Mouse (Mus musculus) G1E-ER4 (cell line): ENCODE data around the gene Fn1. TPM values are rescaled to one million over a fixed set of nuclear protein-coding genes. Genes with fewer than 3 reads are reported as not detected.

Source experiments
- GATA1 ChIP-seq: IDR thresholded peaks from one replicate; pipeline ENCODE4 v1.8.0; 2012; ENCODE audit warnings: low read length, inconsistent platforms
- polyA plus RNA-seq: library from polyadenylated mRNA; stranded (reverse); fragments of >175 nt; gene quantifications from 2 replicates; pipeline ENCODE4 v1.2.3, GENCODE M21; 2012

Fn1 gene
- polyA plus RNA-seq, 1 experiment: 0.10 TPM

DNA sequence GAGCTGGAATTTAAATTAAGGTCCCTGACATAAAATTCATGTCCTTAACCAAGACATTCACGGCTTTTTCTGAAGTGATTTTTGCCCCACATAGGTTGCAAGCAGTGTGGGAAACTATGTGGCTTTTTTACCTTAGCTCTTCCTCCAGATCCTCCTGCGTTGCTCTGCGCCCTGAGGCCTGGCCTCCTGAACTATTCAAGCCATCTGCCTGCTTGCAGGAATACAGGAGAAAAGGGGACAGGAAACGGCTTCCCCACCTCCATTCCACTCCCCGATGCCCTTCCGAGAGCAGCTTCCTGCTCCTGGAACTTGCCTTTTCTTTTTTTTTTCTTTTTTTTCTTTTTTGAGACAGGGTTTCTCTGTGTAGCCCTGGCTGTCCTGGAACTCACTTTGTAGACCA lies 5.6 kb upstream of the Fn1 start:
- TF ChIP-seq GATA1: no peak

DNA sequence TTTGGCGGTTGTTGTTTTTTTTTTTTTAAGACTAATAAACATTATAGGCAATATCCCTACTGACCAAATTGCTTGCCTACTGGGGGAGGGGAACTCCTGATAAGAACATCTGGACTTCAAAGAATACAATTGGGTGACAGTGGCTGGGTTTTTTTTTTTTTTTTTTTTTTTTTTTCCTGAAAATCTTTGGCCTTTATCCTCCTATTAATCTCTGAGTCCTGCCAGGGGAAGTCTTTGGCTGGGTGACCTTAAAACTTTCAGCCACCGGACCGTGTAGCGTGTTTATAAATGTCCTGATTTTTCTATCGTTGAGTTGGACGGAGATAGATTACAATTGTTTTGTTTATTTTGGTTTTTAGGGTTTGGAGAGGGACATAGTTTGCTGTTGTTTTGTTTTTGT lies 3.3 kb upstream of the Fn1 start:
- no peak for TF ChIP-seq GATA1

GRCm38 (mm10) chr1:71654221-71654620 lies 1.2 kb upstream of the Fn1 start:
- no peak for TF ChIP-seq GATA1

- TF ChIP-seq GATA1: no peak
Observed at GRCm38 (mm10) chr1:71653400-71654159, 580 bp upstream of the Fn1 start.

GRCm38 (mm10) chr1:71651828-71652227 lies 1.2 kb downstream of the Fn1 start:
- no peak for TF ChIP-seq GATA1

GRCm38 (mm10) chr1:71651315-71651714 lies 1.7 kb downstream of the Fn1 start:
- TF ChIP-seq GATA1: no peak

DNA sequence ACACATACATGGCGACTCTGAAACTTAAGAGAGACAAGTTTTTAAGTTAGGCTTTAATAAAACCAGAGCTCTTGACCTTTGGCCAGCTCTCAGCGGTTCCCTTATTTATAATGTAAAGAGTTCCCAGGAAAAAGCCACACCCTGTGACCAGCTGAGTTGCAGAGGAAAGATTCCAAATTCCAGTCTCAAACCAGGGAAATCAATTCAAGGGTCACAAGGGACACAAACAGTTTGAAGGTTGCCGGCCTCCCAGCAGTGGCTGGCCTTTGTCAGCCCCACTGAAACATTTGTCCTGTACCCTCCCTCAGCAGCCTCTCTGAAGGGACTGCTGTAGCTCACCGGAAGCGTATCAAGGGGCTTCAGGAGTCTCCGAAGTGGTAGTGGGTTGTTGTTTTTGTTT lies 2.3 kb downstream of the Fn1 start:
- no peak for TF ChIP-seq GATA1

DNA sequence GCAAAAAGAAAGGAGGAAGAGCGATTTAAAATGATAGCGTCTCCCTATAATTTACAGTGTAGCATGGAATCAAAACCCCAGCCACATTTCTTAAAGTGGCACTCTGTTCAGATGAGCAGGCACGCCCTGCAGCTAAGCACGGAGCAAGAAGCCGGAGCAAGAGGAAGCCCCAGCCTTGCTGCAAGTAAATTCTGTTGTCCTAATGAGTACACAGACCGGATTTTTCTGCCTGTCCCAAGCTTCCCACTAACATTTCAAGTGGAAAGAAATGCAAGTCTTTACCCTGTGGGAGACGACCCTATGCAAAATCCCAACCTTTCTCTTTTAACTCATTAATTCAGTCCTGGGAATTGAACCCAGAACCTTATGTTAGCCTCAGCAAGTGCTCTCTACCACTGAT lies 4.8 kb downstream of the Fn1 start:
- no peak for TF ChIP-seq GATA1

DNA sequence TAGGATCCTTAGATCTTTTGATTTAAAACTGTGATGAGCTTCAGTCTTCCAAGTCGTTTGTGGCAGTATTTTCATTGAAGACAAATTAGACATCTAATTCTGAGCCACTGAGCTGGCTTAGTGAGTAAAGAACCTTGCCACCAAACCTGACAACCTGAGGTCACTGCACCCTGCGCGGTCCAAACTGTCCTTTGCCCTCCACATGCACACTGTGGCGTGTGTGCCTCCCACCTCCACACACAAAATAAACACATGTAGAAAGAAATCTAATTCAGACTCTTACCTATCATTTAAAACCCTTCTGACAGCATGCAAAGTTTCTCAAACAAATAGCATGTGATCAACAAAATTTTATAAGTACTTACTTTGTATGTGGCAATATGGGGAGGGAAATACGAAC lies 6.2 kb downstream of the Fn1 start:
- TF ChIP-seq GATA1: no peak

DNA sequence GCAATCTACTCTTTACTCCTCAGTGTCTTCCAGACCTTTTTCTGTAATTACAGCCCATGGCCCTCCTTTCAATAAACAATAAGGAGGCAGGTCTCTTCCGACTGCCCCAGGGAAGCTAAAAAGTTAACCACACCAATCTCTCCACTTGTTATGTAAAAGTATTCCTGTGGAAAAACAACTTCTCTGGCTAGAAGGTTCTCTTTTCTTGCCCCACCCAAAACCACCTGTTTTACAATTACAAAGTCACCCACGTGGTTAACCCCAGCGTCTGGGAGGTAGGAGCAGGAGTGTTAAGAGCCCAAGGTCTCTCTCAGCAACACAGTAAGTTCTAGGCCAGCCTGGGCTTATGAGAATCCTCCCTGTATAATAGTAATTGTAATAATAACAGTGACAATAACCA lies 7.0 kb downstream of the Fn1 start:
- no peak for TF ChIP-seq GATA1

GRCm38 (mm10) chr1:71645466-71645865 lies 7.5 kb downstream of the Fn1 start:
- TF ChIP-seq GATA1: no peak

GRCm38 (mm10) chr1:71642794-71643193 lies 10.2 kb downstream of the Fn1 start:
- TF ChIP-seq GATA1: no peak

DNA sequence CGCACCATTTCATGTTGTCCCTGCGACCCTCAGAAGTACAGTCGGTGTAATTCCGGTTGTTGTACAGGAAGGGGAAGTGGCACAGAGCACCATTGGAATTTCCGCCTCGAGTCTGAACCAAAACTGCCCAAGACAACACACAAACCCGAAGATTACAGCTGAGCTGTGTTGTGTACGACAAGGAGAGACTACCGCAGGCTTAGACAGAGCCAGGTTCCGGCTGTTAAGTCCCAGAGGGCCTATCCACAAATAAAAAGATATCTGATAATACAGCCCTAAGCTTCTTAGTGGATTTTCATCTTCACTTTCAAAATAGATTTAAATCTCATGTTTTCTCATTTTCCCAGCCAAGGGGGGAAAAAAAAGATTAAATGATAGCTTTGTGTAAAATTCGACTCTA lies 11.8 kb downstream of the Fn1 start:
- no peak for TF ChIP-seq GATA1

- no peak for TF ChIP-seq GATA1
Observed at GRCm38 (mm10) chr1:71640157-71640556, 12.8 kb downstream of the Fn1 start.

GRCm38 (mm10) chr1:71636665-71637064 lies 16.3 kb downstream of the Fn1 start:
- no peak for TF ChIP-seq GATA1

DNA sequence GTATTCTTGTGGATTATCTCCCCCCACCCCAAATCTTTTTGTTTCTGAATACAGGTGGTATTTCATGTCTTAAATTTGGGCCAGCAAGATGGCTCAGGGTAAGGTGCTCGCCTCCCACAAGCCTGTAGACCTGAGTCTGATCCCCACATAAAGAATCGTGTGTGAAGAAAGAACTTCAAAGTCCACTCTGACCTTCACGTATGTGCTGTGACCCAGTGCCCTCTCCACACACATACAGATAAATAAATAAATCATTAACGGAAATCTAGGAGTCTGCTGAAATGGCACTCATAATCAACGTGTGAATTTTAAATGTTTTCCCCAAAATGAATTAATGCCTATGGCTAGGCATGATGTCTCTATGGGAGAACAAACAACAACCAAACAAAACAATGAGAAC lies 16.9 kb downstream of the Fn1 start:
- no peak for TF ChIP-seq GATA1

GRCm38 (mm10) chr1:71635101-71636014 lies 17.6 kb downstream of the Fn1 start:
- TF ChIP-seq GATA1: no peak
